Mouse (Mus musculus): Measurements from ENCODE around the gene Pltp. TPM values are rescaled to one million over a fixed set of nuclear protein-coding genes. Genes with fewer than 3 reads are reported as not detected.

Pltp gene
- total and polyA plus RNA-seq, 3 experiments, result 5.2 to 17.1 TPM; not detected in 1

DNA sequence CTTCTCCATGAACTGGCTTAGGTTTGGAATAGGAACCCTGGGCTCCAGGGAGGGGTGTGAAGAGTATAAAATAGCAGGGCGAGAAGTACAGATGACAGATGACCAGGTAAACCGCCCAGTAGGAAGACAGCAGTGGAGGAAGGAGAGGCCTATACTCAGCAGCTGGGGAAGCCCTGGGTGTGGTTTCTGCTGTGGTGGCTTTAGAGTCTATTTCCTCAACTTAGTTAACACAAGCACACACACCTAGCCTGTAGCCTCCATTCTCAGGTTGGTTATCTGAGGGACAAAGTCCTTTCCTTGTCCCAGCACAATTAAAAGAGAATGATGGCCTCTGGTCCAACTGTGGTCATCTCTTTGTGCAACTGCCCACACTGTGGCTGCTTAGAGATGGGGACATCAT, 32.4 kb upstream of the Pltp start (continued):
- TF ChIP-seq E2F4 (IDR thresholded peaks at IDR 0.05; ENCODE audit: borderline replicate concordance, low read depth, low read length), result no peak

DNA sequence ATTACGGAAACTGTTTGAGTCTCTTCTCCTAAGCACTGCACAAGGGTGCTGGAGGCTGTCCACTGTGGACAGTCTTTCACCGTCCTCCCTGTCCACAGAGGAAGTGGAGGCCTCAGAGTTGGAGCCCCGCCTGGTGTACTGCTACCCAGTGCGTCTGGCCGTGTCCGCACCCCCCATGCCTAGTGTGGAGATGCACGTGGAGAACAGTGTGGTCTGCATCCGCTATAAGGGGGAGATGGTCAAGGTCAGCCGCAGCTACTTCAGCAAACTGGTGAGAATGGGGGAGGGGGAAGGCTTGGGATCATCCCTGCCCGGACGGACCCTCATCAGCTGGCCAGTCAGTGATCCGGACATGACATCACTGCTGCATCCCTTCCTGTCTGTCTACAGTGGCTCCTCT, 31.5 kb upstream of the Pltp start:
- Histone ChIP-seq H3K4me3 (ENCODE audit: control insufficient read depth in 1 of 2, insufficient read depth in 1 of 2, low read depth in 2 of 2, low read length in 2 of 2) (no peak overlapping the region), H3K79me2 (ENCODE audit: control insufficient read depth, insufficient read depth, low read length, poor library complexity) (no peaks in the 10 kb centered on the region), H3K9me3 (replicated peaks; ENCODE audit: insufficient read depth, low read length) (no peaks in the 10 kb centered on the region), H3K27me3 (ENCODE audit: control insufficient read depth in 1 of 2, insufficient read depth in 2 of 2, low read length in 2 of 2) (no peaks in the 10 kb centered on the region), H3K4me1 (ENCODE audit: control insufficient read depth in 1 of 2, insufficient read depth in 2 of 2, low read length in 2 of 2) (no peaks in the 10 kb centered on the region), H3K9ac (ENCODE audit: control insufficient read depth, low read depth, low read length, poor library complexity, severe bottlenecking) (no peak overlapping the region), H3K36me3 (ENCODE audit: control insufficient read depth in 1 of 2, insufficient read depth in 2 of 2, low read length in 2 of 2) (no peaks in the 10 kb centered on the region; a peak in 2 of 4 replicates), H3K27ac (ENCODE audit: control insufficient read depth, low read depth, low read length) (no peak overlapping the region)
- no peak for DNase-seq (ENCODE audit: low read depth, low spot score)
- TF ChIP-seq ZKSCAN1 (IDR thresholded peaks at IDR 0.05; ENCODE audit: low read depth, low read length), result no peak
- TF ChIP-seq JUND (IDR thresholded peaks at IDR 0.05; ENCODE audit: low read depth, low read length), result no peak
- no peak for TF ChIP-seq NELFE (IDR thresholded peaks at IDR 0.05; ENCODE audit: low read depth, low read length)
- TF ChIP-seq EP300 (IDR thresholded peaks at IDR 0.05; ENCODE audit: low read depth in 1 of 2, low read length in 2 of 2), result no peak
- TF ChIP-seq BHLHE40 (IDR thresholded peaks at IDR 0.05; ENCODE audit: borderline replicate concordance, low read depth, low read length), result no peak
- TF ChIP-seq ZNF384 (IDR thresholded peaks at IDR 0.05; ENCODE audit: low read depth, low read length), result no peak
- no peak for TF ChIP-seq CHD2 (IDR thresholded peaks at IDR 0.05; ENCODE audit: low read length)
- TF ChIP-seq MYB (IDR thresholded peaks at IDR 0.05; ENCODE audit: low read depth, low read length), result no peak
- no peak for TF ChIP-seq UBTF (IDR thresholded peaks at IDR 0.05; ENCODE audit: borderline replicate concordance, insufficient read depth, low read depth, low read length)
- TF ChIP-seq ZC3H11A (IDR thresholded peaks at IDR 0.05; ENCODE audit: low read depth, low read length), result no peak
- no peak for TF ChIP-seq USF2 (IDR thresholded peaks at IDR 0.05; ENCODE audit: borderline replicate concordance in 1 of 2, insufficient read depth in 1 of 2, low read depth in 1 of 2, low read length in 2 of 2)

DNA sequence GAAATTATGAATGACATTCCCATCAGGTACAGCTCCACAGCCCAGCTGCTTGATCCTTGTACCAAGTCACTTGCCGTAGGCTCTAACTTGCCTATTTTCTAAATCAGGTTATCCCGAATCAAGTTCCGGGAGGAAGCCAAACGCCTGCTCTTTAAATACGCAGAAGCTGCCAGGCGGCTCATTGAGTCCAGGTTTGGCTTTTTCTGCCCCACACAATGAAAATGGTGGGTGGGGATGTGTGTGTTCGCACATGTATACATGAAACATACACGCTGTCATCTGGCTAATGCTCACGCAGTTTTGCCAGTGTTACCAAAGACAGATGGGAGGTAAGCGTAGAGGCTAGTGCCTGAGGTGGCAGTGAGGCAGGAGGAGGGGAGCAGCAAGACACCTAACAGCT, 29.1 kb upstream of the Pltp start:
- no peak overlapping the region for H3K4me3 ChIP-seq (ENCODE audit: control insufficient read depth in 1 of 2, insufficient read depth in 1 of 2, low read depth in 2 of 2, low read length in 2 of 2)
- TF ChIP-seq MAFK (IDR thresholded peaks at IDR 0.05; ENCODE audit: borderline replicate concordance, low read depth, low read length) (no peak), POLR2AphosphoS2 (IDR thresholded peaks at IDR 0.05; ENCODE audit: low read length) (no peak), KAT2A (conservative IDR thresholded peaks at IDR 0.05; ENCODE audit: low read depth, low read length) (no peak), EP300 (IDR thresholded peaks at IDR 0.05; ENCODE audit: low read depth in 1 of 2, low read length in 2 of 2) (no peak), CHD1 (IDR thresholded peaks at IDR 0.05; ENCODE audit: low read depth, low read length) (no peak), CHD2 (IDR thresholded peaks at IDR 0.05; ENCODE audit: low read length) (no peak), BHLHE40 (IDR thresholded peaks at IDR 0.05; ENCODE audit: borderline replicate concordance, low read depth, low read length) (no peak), JUND (IDR thresholded peaks at IDR 0.05; ENCODE audit: low read depth, low read length) (no peak), SIN3A (IDR thresholded peaks at IDR 0.05; ENCODE audit: low read length) (no peak)
- H3K27me3 ChIP-seq (ENCODE audit: control insufficient read depth in 1 of 2, insufficient read depth in 2 of 2, low read length in 2 of 2), result no peaks in the 10 kb centered on the region
- no peak overlapping the region for H3K27ac ChIP-seq (ENCODE audit: control insufficient read depth, low read depth, low read length)
- H3K36me3 ChIP-seq (ENCODE audit: control insufficient read depth in 1 of 2, insufficient read depth in 2 of 2, low read length in 2 of 2), result no peaks in the 10 kb centered on the region; a peak in 2 of 4 replicates
- DNase-seq (ENCODE audit: low read depth, low spot score), result no peak
- no peaks in the 10 kb centered on the region for H3K9me3 ChIP-seq (replicated peaks; ENCODE audit: insufficient read depth, low read length)
- no peaks in the 10 kb centered on the region for H3K4me1 ChIP-seq (ENCODE audit: control insufficient read depth in 1 of 2, insufficient read depth in 2 of 2, low read length in 2 of 2)
- H3K9ac ChIP-seq (ENCODE audit: control insufficient read depth, low read depth, low read length, poor library complexity, severe bottlenecking), result no peak overlapping the region
- no peaks in the 10 kb centered on the region for H3K79me2 ChIP-seq (ENCODE audit: control insufficient read depth, insufficient read depth, low read length, poor library complexity)
